Mouse (Mus musculus) kidney, postnatal 25 days (tissue): ENCODE measurements around the gene Ccdc125.
"Not testable (repeated sequence)": the region's sequence is repeated elsewhere in the genome, so short reads cannot be mapped to it uniquely, and the experiment has no call there.

Experiments used
- DNase-seq, 2 experiments: peaks; one replicate each; pipeline ENCODE4 v3.0.0; 2021; ENCODE audit warnings: mixed read lengths in 2 of 2

The Ccdc125 gene

DNA sequence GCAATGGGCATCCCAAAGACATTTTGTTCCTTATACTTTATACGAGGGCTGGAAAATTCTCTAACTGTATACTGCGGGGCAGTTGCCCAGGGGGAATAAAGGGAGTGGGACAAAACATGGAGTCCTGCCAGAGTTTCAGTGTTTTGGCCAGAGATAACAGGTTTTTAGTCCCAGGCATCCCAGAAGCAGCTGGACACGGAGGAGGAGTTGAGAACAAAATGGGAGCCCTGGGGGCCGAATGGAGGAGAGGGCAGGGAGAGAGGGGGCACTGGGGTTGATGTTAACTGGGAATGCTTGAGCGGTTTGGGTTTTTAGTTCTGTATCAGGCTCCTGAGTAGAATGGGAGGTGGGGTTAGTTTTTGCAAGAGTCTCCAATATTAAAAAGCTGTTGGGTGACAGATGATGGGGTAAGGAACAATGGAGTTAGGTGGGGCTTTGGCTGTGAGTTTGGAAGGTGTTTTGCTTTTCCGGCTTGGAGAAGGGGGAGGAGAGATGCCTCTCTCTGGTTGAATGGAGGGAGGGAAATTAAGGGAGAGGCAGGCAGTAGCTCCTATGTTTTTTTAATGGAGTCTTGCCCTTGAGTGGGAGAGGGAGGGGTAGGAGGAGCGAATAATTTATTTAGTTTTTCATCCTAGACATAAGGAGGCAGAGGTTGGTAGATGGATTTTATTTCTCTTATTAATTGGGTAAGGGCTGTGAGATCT, 54.7 kb downstream of the Ccdc125 start:
- DNase-seq: peak in 1 of 2 experiments; percentile 40

DNA sequence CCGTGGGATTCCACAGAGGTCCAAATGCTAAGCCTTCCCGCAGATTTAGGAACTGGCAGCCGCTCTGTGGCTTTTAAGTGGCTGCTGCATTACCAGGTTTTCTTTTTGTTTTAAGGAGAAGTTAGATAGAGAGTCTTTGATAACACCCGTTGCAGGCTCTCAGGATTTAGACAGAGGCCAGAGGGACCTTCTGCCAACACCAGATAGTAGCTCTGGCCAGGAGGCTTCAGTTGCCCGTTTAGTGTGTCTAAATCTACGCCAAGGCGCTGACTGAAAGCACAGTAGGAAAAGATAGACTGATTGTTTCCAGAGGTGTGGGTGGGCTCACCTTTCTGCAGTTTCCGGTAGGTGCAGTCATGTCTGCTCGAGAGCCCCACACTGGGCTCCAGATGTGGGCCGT, 55.7 kb downstream of the Ccdc125 start:
- no peak for DNase-seq

DNA sequence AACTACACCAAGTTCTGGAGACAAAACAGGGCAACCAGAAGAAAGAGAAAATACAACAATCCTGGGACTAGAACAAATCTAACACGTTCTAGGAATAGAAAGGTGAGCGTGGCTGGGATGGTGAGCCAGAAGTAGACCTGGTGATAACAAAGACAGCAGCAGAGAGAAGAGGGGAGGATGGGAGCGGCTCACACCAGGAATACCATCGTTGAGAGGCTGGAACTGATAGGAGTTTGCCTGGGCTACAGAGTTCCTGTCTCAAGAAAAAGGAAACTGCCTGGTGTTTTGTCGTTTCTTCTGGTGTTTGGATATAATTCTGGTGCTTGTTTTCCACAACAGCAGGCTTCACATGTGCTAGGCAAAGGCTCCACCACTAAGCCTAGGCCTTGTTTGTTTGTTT, 58.6 kb downstream of the Ccdc125 start:
- no peak for DNase-seq

DNA sequence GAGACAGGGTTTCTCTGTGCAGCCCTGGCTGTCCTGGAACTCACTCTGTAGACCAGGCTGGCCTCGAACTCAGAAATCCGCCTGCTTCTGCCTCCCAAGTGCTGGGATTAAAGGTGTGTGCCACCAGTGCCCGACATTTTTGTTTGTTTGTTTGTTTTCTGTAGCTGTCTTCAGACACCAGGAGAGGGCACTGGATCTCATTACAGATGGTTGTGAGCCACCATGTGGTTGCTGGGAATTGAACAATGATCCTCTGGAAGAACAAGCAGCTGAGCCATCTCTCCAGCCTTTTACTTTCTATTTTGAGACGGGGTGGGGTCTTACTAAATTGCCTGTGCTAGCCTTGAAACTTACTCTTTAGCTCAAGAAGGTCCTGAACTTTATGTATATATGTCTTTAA, 59.0 kb downstream of the Ccdc125 start:
- not testable (repeated sequence) for DNase-seq

DNA sequence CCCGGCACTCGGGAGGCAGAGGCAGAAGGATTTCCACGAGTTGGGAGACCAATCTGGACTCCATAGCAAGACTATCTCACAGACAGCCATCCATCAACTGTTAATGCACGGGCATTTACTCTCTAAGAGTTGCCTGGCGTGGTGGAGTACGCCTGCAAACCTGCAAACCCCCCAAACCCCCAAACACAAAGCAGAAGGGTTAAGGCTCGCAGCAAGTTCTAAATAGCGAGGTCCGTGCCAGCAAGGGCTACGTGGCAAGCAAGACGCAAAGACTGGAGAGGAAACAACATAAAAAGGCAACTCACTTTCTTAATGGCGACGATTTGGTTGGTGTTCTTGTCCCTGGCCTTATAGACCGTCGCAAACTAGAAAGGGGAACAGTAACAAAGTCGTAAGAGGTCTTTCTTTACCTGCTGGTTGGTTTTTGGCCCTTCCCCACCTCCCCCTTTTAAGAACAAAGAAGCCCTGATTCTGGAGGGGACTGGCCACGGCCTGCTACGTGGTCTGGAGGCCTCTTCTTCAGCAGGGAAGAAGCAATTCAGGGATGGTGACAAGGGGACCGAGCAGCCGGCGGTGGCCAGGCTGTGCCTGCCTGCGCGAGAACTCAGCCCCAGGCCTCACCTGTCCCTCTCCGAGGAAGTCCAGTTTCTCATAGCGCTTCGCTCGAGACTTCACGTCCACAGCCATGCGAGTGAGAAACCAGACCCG, 60.8 kb downstream of the Ccdc125 start:
- DNase-seq: no peak

DNA sequence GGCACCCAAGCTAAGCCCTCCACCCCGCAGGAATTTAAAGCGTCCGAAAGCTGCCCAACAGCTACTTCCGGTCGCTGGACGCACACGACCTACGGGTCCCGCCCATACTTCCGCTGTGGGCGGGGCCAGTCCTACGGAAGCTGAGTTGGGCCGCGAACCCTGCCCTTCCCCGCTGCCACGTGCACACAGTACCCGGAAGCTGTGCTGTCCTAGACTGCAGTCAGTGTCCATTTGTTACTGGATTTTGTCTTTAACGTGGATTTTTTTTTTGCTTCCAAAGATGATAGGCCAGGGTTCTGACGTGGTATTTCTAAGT, 61.3 kb downstream of the Ccdc125 start, which contains the start of gene Cdk7:
Gene Cdk7, minus strand, starts transcription at position 79 of the 316 bp plus-strand sequence.
- DNase-seq: peak; percentile 95 to 97

DNA sequence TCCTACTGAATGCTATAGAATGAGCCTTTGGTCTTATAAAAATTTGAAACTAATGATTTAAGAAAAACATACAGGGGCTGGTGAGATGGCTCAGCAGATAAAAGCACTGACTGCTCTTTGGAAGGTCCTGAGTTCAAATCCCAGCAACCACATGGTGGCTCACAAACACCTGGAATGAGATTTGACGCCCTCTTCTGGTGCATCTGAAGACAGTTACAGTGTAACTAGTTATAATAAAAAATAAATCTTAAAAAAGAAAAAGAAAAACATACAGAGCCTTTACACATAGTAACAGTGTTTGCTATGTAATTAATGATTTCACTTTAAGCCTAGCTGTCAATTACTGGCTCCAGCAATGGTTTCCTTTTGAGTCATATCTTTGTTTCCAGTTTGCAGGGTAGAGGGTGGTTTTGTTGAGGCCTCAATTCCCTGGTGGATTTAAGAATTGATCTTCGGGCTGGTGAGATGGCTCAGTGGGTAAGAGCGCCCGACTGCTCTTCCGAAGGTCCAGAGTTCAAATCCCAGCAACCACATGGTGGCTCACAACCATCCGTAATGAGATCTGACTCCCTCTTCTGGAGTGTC, 62.0 kb downstream of the Ccdc125 start:
- DNase-seq: not testable (repeated sequence)

DNA sequence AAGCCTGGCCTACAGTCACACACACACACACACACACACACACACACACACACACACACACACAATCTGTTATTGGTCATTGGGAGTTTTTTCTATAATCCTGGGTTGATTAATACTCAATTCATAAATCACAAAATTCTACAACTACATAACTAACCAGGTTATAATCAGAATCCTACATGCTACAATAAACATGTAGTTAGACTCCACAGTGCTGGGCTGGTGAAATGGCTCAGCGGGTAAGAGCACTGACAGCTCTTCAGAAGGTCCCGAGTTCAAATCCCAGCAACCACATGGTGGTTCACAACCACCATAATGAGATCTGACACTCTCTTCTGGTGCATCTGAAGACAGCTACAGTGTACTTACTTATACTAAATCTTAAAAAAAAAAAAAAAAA, 63.2 kb downstream of the Ccdc125 start:
- no peak for DNase-seq

DNA sequence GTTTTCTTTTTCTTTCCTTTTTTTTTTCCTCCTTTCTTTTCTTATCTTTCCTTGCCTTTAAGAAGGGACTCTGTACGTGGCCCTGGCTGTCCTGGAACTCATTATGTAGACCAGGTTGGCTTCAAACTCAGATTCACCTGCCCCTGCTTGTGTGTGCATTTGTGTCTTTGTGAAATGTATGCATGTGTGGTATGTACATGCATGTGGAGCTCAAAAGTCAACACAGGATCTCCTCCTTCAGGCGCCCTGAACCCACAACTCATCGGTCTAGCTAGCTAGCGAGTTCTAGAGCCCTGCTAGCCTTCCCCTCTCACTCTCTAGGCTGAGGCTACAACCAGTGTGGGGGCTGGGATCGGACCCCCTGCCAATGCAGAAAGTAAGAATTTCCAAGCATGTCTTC, 73.3 kb downstream of the Ccdc125 start:
- DNase-seq: no peak

DNA sequence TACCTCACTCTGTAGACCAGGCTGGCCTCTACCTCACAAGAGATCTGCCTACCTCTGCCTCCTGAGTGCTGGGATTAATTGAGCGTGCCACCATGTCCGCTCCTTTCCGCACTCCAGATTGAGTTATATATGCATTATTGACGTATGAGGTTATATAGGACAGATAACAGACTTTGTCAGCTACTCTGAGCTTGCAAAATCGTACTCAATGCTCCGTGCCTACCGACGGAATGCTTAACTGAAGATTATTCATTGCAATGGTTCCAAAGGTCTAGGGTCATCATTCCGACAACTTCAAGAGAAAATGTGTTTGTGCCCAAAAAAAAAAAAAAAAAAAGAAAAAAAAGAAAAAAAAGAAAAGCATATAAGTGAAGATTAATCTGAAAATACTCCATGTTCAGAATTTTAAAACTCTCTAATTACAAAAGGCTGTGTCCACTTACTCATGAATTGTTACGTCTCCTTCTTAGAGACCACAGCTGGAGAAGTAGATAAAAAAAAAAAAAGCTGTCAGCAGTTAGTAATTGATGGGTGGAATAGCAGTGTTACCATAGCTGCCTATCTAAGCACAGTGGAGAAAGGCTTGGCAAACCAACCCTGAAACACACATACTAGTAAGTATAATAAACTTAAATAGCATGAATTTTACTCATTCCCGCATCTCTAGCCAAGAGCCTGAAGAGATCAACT, 74.0 kb downstream of the Ccdc125 start:
- peak; percentile 20 to 52 for DNase-seq

DNA sequence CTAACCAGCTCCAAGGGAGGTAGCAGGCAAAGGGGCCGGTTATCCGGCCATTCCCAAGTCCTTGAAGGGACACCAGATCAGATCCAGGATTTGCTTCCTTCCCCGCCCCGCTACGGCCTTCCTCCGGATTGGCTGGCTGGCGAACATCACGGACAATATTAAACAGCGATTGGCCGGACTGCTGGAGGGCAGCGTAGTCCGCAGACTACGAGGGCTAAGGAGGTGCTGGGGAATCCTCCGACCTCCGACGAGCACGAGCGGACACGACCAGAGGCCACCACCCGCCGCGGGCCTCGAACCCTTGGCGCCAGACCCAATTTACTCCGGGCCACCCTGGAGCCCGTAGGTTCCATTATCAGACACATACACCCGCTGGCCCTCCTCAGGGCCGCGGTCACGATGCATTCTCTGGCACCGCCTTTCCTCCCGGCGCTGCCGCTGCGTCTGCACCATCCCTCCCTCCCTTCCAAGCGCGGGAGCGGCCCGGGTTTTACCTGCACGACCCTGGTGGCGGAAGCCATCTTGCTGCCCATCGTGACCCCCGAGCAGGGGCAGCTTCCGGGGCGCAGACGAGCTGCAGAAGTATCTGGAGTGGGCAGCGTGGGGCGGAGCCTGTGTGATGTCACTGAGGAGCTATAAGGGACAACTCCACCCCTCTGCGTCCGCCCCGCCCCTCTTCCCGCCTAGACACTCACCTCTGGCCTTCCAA, 74.7 kb downstream of the Ccdc125 start, which contains the start of gene Mrps36:
Gene Mrps36, minus strand, starts transcription at position 624 of the 709 bp plus-strand sequence.
- DNase-seq: peak; percentile 98

DNA sequence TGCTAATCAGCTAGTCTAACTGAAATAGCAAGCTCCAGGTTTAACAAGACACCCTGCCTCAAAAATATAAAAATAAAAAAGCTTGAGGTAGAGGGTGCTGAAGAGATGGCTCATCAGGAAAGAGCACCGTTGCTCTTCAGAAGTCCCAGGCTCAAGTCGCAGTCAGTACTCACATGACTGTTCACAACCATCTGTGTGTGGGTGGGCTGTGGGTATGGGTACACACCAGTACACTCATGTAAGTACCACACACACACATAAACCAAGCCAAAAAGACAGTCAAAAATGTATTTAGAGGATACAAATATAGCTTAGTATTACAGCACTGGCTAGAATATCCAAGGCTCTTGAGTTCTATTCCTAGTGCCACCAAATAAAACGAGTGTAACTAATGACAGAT, 76.6 kb downstream of the Ccdc125 start:
- no peak for DNase-seq
